Mouse (Mus musculus): ENCODE results near the gene Flrt3. TPM values are rescaled to one million over a fixed set of nuclear protein-coding genes. Genes with fewer than 3 reads are reported as not detected.

The Flrt3 gene
- 0.29 TPM in 1 of 3 replicates, not detected in the others for total RNA-seq (2017)

- ATAC-seq (replicated peaks; ENCODE audit: insufficient number of reproducible peaks, low FRiP score, low TSS enrichment, poor library complexity, severe bottlenecking): no peak
These were observed at the start of gene Flrt3 for GRCm38 (mm10) chr2:140670963-140671702. Gene Flrt3, minus strand, starts transcription at chr2:140671469.

GRCm38 (mm10) chr2:140717407-140717806 is 46.1 kb upstream of the Flrt3 start:
- no peak for ATAC-seq (replicated peaks; ENCODE audit: insufficient number of reproducible peaks, low FRiP score, low TSS enrichment, poor library complexity, severe bottlenecking)

GRCm38 (mm10) chr2:140715822-140716221 is 44.6 kb upstream of the Flrt3 start:
- ATAC-seq (replicated peaks; ENCODE audit: insufficient number of reproducible peaks, low FRiP score, low TSS enrichment, poor library complexity, severe bottlenecking): no peak

- no peak for ATAC-seq (replicated peaks; ENCODE audit: insufficient number of reproducible peaks, low FRiP score, low TSS enrichment, poor library complexity, severe bottlenecking)
These were observed 36.3 kb upstream of the Flrt3 start for GRCm38 (mm10) chr2:140707550-140707949.

- no peak for ATAC-seq (replicated peaks; ENCODE audit: insufficient number of reproducible peaks, low FRiP score, low TSS enrichment, poor library complexity, severe bottlenecking)
These were observed 34.0 kb upstream of the Flrt3 start for GRCm38 (mm10) chr2:140705278-140705677.

DNA sequence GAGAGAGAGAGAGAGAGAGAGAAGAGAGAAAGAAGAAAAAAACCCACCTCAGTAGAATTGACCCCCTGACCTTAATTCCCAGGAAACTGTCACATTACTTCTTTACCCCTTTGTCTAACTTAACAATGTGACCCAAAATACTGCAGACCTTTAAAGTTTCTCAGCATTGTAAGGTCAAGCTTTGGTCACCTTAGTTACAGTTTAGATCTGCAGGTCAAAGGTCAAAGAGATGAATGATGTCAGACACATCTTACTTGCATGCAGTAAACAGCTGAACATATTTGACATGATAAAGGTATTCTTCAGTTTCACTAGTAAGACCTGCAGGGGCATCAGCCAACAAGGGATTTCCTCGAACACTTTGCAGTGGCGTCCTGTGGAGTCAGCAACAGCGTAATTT is 32.9 kb upstream of the Flrt3 start:
- no peak for ATAC-seq (replicated peaks; ENCODE audit: insufficient number of reproducible peaks, low FRiP score, low TSS enrichment, poor library complexity, severe bottlenecking)

DNA sequence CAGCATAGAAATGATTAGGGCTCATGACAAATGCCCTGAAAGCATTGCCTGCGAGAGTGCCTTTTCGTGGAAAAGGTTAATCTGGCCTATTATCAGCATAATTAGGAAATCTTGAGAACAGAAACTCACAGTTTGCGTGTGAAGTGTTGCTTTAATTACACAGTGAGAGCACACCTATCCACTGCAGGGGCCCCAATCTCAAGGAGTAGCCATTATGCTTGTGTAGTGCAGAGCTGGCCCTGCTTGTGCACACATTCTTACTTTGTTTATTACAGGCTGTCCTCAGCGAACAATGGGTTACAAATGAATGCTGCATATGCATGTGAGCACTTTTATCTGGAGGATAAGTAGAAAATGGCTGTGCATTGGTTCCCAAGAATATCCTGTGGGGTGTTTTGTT is 32.1 kb upstream of the Flrt3 start:
- no peak for ATAC-seq (replicated peaks; ENCODE audit: insufficient number of reproducible peaks, low FRiP score, low TSS enrichment, poor library complexity, severe bottlenecking)

DNA sequence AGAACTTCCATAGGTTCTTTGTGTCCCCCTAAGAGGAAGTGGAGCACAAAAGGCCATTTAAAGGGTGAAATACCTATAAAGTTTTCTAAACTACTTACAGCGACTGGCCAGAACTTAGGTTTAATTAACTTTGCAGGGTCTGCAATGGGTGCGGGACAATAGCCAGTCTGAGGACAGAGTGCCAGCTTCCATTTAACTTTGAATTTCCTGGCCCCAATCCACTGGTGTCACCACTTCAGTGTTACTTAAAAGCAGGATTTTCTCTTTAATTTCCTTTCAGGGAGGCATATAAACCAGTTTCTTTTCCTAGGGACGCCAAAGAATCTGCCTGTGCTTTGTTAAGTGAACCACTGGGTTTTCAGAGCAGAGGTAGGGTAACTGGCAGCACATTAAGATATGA is 27.3 kb upstream of the Flrt3 start:
- ATAC-seq (replicated peaks; ENCODE audit: insufficient number of reproducible peaks, low FRiP score, low TSS enrichment, poor library complexity, severe bottlenecking): no peak

GRCm38 (mm10) chr2:140693845-140694244 is 22.6 kb upstream of the Flrt3 start:
- ATAC-seq (replicated peaks; ENCODE audit: insufficient number of reproducible peaks, low FRiP score, low TSS enrichment, poor library complexity, severe bottlenecking): no peak

GRCm38 (mm10) chr2:140692461-140692860 is 21.2 kb upstream of the Flrt3 start:
- no peak for ATAC-seq (replicated peaks; ENCODE audit: insufficient number of reproducible peaks, low FRiP score, low TSS enrichment, poor library complexity, severe bottlenecking)

DNA sequence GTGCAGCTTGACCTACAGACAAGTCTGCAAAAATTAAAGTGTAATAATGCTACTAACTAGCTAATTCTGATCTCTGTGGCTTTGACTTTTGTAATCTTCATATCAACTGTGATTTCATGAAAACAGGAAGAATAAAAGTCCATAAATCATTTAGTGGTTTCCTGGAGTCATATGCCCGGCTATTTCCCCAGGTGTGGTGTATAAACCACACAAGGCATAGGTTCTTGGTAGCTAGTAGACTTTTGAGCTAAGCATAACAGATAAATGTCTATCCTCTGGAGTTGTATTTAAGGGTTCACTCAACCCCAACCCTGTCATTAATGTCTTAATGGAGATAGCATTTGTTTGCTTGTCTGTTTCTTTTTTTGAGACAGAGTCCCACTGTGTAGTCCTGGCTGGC is 20.1 kb upstream of the Flrt3 start:
- ATAC-seq (replicated peaks; ENCODE audit: insufficient number of reproducible peaks, low FRiP score, low TSS enrichment, poor library complexity, severe bottlenecking): no peak

- no peak for ATAC-seq (replicated peaks; ENCODE audit: insufficient number of reproducible peaks, low FRiP score, low TSS enrichment, poor library complexity, severe bottlenecking)
These were observed 19.6 kb upstream of the Flrt3 start for GRCm38 (mm10) chr2:140690906-140691305.

DNA sequence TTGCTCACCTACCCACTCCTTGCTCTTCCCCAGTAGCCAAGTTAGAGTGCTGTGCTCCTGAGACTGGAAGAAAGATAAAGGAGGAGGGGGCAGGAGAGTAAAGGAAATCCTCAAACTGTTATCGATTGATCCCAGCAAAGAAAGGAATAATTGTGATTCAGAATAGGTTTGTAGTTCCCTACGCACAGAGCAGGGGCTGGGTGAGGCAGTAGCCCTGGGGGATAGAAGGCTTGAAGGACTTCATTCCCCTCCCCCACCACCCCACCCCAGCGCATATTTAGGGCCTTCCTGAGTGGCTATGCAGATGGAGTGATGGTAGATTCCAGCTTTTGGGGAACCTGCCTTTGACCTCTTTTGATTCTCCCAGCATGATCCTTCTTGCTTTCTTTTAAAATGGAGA is 5.5 kb upstream of the Flrt3 start:
- ATAC-seq (replicated peaks; ENCODE audit: insufficient number of reproducible peaks, low FRiP score, low TSS enrichment, poor library complexity, severe bottlenecking): no peak

DNA sequence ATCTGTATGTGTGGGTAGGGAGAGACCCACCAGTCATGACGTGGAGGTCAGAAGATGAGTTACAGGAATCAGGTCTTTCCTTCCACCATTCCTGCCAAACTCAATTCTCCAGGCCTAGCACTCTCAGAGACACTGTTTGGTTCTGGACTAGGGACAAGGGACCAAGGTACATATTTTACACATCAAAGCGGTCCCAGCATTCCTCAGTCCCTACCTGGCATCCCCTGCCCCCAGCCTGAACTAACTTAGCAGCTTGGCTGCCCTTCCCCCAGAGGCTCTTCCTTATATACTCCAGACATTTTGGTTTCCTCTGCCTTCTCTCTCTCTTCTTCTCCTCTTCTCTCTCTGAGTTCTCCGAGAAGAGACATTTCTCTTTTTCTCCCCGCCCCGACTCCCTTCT is 2.2 kb upstream of the Flrt3 start:
- no peak for ATAC-seq (replicated peaks; ENCODE audit: insufficient number of reproducible peaks, low FRiP score, low TSS enrichment, poor library complexity, severe bottlenecking)

DNA sequence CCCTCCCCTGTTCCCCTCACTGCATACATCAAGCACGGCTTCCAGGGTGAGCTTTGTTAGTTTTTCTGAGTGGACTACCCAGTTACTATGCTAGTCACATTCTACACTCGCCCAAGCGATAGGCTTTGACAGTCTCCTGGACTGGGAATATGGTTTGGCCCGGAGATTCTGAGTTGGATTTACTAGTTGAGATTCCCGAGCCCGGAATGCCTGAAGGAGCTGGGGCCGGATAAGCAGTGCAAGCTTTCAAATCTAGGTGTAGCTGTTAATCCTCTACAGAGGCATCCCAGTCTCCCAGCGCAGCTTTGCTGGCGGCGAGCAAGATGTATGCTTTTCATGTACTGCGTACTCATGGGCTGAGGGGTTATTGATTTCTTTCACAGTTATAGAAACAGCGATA is 812 bp downstream of the Flrt3 start:
- ATAC-seq (replicated peaks; ENCODE audit: insufficient number of reproducible peaks, low FRiP score, low TSS enrichment, poor library complexity, severe bottlenecking): no peak

DNA sequence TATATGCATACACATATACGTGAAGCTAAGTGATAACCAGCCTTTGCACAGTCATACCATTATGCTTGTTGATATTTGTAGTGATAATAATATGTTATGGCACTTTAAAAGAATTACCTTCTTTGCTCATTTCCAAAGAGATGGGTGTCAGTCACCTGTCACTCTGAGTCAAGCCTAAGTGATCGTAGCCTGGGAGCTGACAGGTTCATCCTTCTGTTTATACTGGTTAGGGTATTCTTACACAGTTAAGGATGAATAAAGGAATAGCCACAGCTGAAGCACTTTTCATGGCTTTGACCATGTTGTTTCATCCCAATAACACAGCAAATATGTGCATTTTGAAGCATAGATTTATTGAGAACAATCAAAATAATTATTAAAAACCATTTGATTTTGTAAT is 1.5 kb downstream of the Flrt3 start:
- ATAC-seq (replicated peaks; ENCODE audit: insufficient number of reproducible peaks, low FRiP score, low TSS enrichment, poor library complexity, severe bottlenecking): no peak

GRCm38 (mm10) chr2:140669081-140669480 is 2.2 kb downstream of the Flrt3 start:
- no peak for ATAC-seq (replicated peaks; ENCODE audit: insufficient number of reproducible peaks, low FRiP score, low TSS enrichment, poor library complexity, severe bottlenecking)

DNA sequence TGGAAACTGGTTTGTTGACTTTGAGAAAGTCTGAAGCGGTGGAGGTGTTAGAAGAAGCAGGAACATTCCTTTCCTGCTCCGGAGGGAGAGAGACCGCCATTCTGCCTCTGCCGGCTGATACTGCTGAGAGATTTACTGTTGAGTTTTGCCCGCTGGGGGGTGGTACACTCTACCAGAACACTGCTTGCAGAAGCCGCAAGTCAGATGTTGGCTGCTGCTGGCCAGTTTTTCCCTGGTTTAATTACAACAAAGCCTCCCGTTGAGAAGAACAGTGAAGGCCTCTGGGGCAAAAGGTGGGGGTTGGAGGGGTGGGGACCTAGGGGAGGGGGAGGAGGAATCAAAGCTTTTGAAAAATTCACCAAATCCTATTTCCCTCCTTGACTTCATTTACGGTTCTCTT is 3.0 kb downstream of the Flrt3 start:
- ATAC-seq (replicated peaks; ENCODE audit: insufficient number of reproducible peaks, low FRiP score, low TSS enrichment, poor library complexity, severe bottlenecking): no peak

DNA sequence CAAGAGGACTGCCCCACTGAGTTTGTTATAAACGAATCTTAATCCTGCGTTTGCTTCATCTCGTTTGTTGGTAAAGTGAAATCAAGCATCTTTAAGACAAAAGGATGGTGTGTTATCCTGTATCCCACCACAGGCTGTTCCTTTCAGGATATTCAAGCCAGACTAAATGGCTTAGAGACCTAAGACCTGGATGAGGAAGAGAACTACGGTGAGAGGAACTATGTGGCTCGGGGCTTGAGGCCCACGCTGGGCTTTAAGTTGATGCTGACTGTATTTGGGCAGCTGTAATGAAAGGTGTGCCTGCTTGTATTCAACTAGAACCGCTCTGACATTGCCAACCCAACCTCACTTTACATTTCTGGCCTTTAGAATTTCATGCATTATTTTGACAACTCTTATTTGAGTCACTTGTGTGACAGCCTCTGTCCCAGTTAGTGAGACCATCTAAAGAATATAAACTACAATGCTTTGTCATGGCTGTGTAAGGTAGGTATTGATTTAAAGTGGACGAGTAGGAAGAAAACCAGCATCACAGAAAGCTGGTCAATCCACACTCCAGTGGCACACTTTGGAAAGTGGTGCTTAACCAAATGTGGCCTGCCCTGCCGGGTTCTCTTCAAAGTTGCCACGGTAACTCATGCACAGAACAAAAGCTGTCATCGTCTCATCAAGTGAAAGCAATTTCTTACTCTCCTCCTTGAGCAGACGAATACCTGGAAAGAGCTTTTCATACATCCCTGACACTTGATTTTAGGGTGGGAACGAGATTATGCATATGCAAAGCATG is 3.8 kb downstream of the Flrt3 start:
- no peak for ATAC-seq (replicated peaks; ENCODE audit: insufficient number of reproducible peaks, low FRiP score, low TSS enrichment, poor library complexity, severe bottlenecking)

DNA sequence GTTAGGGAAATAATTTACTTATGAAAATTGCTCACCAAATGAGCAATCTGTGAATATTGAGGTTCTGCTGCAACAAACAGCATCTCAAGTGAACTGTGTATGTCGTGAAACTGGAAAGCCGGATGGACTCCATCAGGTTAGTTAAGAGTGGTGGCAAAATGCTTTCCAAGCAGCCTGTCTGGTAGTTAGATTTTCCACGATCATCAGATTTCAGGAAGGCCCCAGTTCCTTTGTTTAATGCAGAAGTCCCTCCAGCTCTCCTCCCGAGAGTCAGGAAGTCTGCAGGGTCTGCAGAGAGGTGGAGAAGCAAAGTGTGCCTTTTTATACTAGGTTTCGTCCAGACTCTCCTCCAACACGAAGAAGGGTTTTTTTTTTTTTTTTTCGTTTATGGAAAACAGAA is 4.4 kb downstream of the Flrt3 start:
- no peak for ATAC-seq (replicated peaks; ENCODE audit: insufficient number of reproducible peaks, low FRiP score, low TSS enrichment, poor library complexity, severe bottlenecking)

All from monocyte, adult 5-6 weeks (primary cell).